Mouse (Mus musculus) forebrain, embryonic 12.5 days (tissue): ENCODE data around the gene Pdgfra. TPM values are rescaled to one million over a fixed set of nuclear protein-coding genes. Genes with fewer than 3 reads are reported as not detected.

ENCODE experiments used
- ATAC-seq: fragments of 200-750 bp; cut with Nextera tagmentation; 2 replicates; pipeline ENCODE4 v1.8.0; 2017; ENCODE audit warnings: moderate TSS enrichment; ENCODE audit not compliant: low FRiP score
- H3K27ac ChIP-seq: fragments of 300-500 bp; sonication (generic); 2 replicates; pipeline ENCODE4 v1.5.1; 2016; ENCODE audit warnings: mild to moderate bottlenecking
- H3K27me3 ChIP-seq: fragments of 300-500 bp; sonication (generic); 2 replicates; pipeline ENCODE4 v1.6.1; 2016; ENCODE audit warnings: mild to moderate bottlenecking
- H3K36me3 ChIP-seq: fragments of 300-500 bp; sonication (generic); replicated peaks from 2 replicates; pipeline ENCODE4 v1.6.1; 2016; ENCODE audit warnings: mild to moderate bottlenecking
- H3K4me1 ChIP-seq: fragments of 300-500 bp; sonication (generic); 2 replicates; pipeline ENCODE4 v1.6.1; 2016
- H3K4me2 ChIP-seq: fragments of 300-500 bp; sonication (generic); 2 replicates; pipeline ENCODE4 v1.6.1; 2016; ENCODE audit warnings: mild to moderate bottlenecking, moderate library complexity
- H3K4me3 ChIP-seq: fragments of 300-500 bp; sonication (generic); replicated peaks from 2 replicates; pipeline ENCODE4 v1.5.1; 2016; ENCODE audit warnings: mild to moderate bottlenecking
- H3K9ac ChIP-seq: fragments of 300-500 bp; sonication (generic); 2 replicates; pipeline ENCODE4 v1.6.1; 2016; ENCODE audit warnings: mild to moderate bottlenecking
- H3K9me3 ChIP-seq: fragments of 300-500 bp; sonication (generic); 2 replicates; pipeline ENCODE4 v1.6.1; 2016
- WGBS: fragments of 180-500 bp; shearing (Covaris S2); methylation state at CpG from one replicate; pipeline ENCODE4 v1.1.7; 2016; 5-methylcytosine and 5-hydroxymethylcytosine counted together
- polyA plus RNA-seq: library from polyadenylated mRNA; unstranded; fragments of >200 nt; fragmentation: Nextera tagmentation; extraction: Ambion mirVana; gene quantifications from 2 replicates; pipeline ENCODE4 v1.2.1, GENCODE M21; 2016

Gene Pdgfra
- polyA plus RNA-seq, 1 experiment from 2014 or later = 18.9 TPM

GRCm38 (mm10) chr5:75157038-75157437, 4.9 kb downstream of the Pdgfra start:
- Histone ChIP-seq H3K27me3 (peaks cover 74% of the 10 kb centered on the region), H3K27ac (no peak overlapping the region), H3K9me3 (no peaks in the 10 kb centered on the region), H3K36me3 (no peaks in the 10 kb centered on the region), H3K4me1 (peaks cover 42% of the 10 kb centered on the region), H3K9ac (peak overlapping the region; percentile 49), H3K4me3 (peak overlapping the region; percentile 47), H3K4me2 (peak overlapping the region; percentile 87)
- 0% methylated on average over 3 of the region's 3 CpGs for WGBS
- no peak for ATAC-seq

GRCm38 (mm10) chr5:75160530-75161170, 8.6 kb downstream of the Pdgfra start:
- H3K4me3 ChIP-seq = no peak overlapping the region
- H3K36me3 ChIP-seq = no peaks in the 10 kb centered on the region
- H3K9ac ChIP-seq = no peak overlapping the region
- H3K9me3 ChIP-seq = no peaks in the 10 kb centered on the region
- WGBS = 53% methylated on average over 12 of the region's 12 CpGs
- H3K27ac ChIP-seq = no peak overlapping the region
- peaks cover 14% of the 10 kb centered on the region; the same call in 1 of the 2 replicates for H3K4me1 ChIP-seq
- H3K27me3 ChIP-seq = peaks cover 50% of the 10 kb centered on the region
- no peak overlapping the region for H3K4me2 ChIP-seq
- ATAC-seq = no peak

- H3K4me1 ChIP-seq = peaks cover 6% of the 10 kb centered on the region; the same call in 1 of the 2 replicates
- H3K4me3 ChIP-seq = no peak overlapping the region
- peaks cover 42% of the 10 kb centered on the region for H3K27me3 ChIP-seq
- no peaks in the 10 kb centered on the region for H3K36me3 ChIP-seq
- H3K9ac ChIP-seq = no peak overlapping the region
- no peak overlapping the region for H3K4me2 ChIP-seq
- 87% methylated on average over 6 of the region's 6 CpGs for WGBS
- no peak overlapping the region for H3K27ac ChIP-seq
- no peak for ATAC-seq
- H3K9me3 ChIP-seq = no peaks in the 10 kb centered on the region
Observed at GRCm38 (mm10) chr5:75161586-75161985, 9.5 kb downstream of the Pdgfra start.

GRCm38 (mm10) chr5:75163289-75163951, 11.3 kb downstream of the Pdgfra start:
- 80% methylated on average over 23 of the region's 23 CpGs for WGBS
- no peak overlapping the region for H3K4me3 ChIP-seq
- no peak overlapping the region for H3K9ac ChIP-seq
- ATAC-seq = no peak
- H3K27me3 ChIP-seq = peaks cover 29% of the 10 kb centered on the region
- H3K4me1 ChIP-seq = 0 out of 2 replicates have a peak, but pooled peaks cover 4% of the 10 kb centered on the region
- H3K4me2 ChIP-seq = no peak overlapping the region
- no peaks in the 10 kb centered on the region for H3K36me3 ChIP-seq
- H3K27ac ChIP-seq = no peak overlapping the region
- no peaks in the 10 kb centered on the region for H3K9me3 ChIP-seq

- H3K27ac ChIP-seq = no peak overlapping the region
- no peaks in the 10 kb centered on the region for H3K36me3 ChIP-seq
- H3K4me1 ChIP-seq = 0 out of 2 replicates have a peak, but pooled peaks cover 4% of the 10 kb centered on the region
- H3K4me2 ChIP-seq = no peak overlapping the region
- WGBS = 83% methylated on average over 4 of the region's 4 CpGs
- no peak overlapping the region for H3K9ac ChIP-seq
- ATAC-seq = no peak
- no peak overlapping the region for H3K4me3 ChIP-seq
- no peaks in the 10 kb centered on the region for H3K9me3 ChIP-seq
- peaks cover 20% of the 10 kb centered on the region for H3K27me3 ChIP-seq
Observed at GRCm38 (mm10) chr5:75164688-75165087, 12.6 kb downstream of the Pdgfra start.

GRCm38 (mm10) chr5:75169837-75170236, 17.7 kb downstream of the Pdgfra start:
- WGBS = 57% methylated on average over 6 of the region's 6 CpGs
- Histone ChIP-seq H3K36me3 (no peaks in the 10 kb centered on the region; the same call in 1 of the 2 replicates), H3K9me3 (no peaks in the 10 kb centered on the region)

GRCm38 (mm10) chr5:75171859-75172258, 19.8 kb downstream of the Pdgfra start:
- no peaks in the 10 kb centered on the region for H3K27me3 ChIP-seq
- no peaks in the 10 kb centered on the region for H3K4me1 ChIP-seq
- H3K9me3 ChIP-seq = no peaks in the 10 kb centered on the region
- no peak for ATAC-seq
- no peaks in the 10 kb centered on the region; the same call in 1 of the 2 replicates for H3K36me3 ChIP-seq
- 76% methylated on average over 10 of the region's 10 CpGs for WGBS
- H3K27ac ChIP-seq = no peak overlapping the region
- no peak overlapping the region for H3K4me2 ChIP-seq
- H3K9ac ChIP-seq = no peak overlapping the region
- no peak overlapping the region for H3K4me3 ChIP-seq

More at GRCm38 (mm10) chr5:75169837-75170236, 17.7 kb downstream of the Pdgfra start:
- H3K4me1 ChIP-seq = no peaks in the 10 kb centered on the region
- no peak overlapping the region for H3K27ac ChIP-seq
- no peak overlapping the region for H3K4me3 ChIP-seq
- H3K4me2 ChIP-seq = no peak overlapping the region
- no peaks in the 10 kb centered on the region for H3K27me3 ChIP-seq
- no peak for ATAC-seq
- no peak overlapping the region for H3K9ac ChIP-seq

- 79% methylated on average over 10 of the region's 10 CpGs for WGBS
- Histone ChIP-seq H3K4me2 (no peak overlapping the region), H3K27ac (no peak overlapping the region), H3K36me3 (no peaks in the 10 kb centered on the region), H3K4me3 (no peak overlapping the region), H3K27me3 (no peaks in the 10 kb centered on the region), H3K9ac (no peak overlapping the region), H3K9me3 (no peaks in the 10 kb centered on the region), H3K4me1 (0 out of 2 replicates have a peak, but pooled peaks cover 4% of the 10 kb centered on the region)
- no peak for ATAC-seq
Observed at GRCm38 (mm10) chr5:75179249-75179648, 27.2 kb downstream of the Pdgfra start.

GRCm38 (mm10) chr5:75179726-75180290, 27.7 kb downstream of the Pdgfra start:
- Histone ChIP-seq H3K4me2 (no peak overlapping the region), H3K4me1 (0 out of 2 replicates have a peak, but pooled peaks cover 4% of the 10 kb centered on the region), H3K9me3 (no peaks in the 10 kb centered on the region), H3K36me3 (no peaks in the 10 kb centered on the region), H3K9ac (no peak overlapping the region), H3K4me3 (no peak overlapping the region), H3K27ac (no peak overlapping the region), H3K27me3 (no peaks in the 10 kb centered on the region)
- 72% methylated on average over 12 of the region's 12 CpGs for WGBS
- ATAC-seq = no peak

GRCm38 (mm10) chr5:75183653-75184052, 31.6 kb downstream of the Pdgfra start:
- 0 out of 2 replicates have a peak, but pooled peaks cover 4% of the 10 kb centered on the region for H3K4me1 ChIP-seq
- no peak overlapping the region for H3K4me2 ChIP-seq
- 0 out of 2 replicates have a peak, but pooled peaks cover 4% of the 10 kb centered on the region for H3K36me3 ChIP-seq
- WGBS = 83% methylated on average over 6 of the region's 6 CpGs
- H3K27ac ChIP-seq = no peak overlapping the region
- no peak overlapping the region for H3K4me3 ChIP-seq
- H3K9ac ChIP-seq = no peak overlapping the region
- H3K27me3 ChIP-seq = no peaks in the 10 kb centered on the region
- ATAC-seq = no peak
- H3K9me3 ChIP-seq = no peaks in the 10 kb centered on the region

GRCm38 (mm10) chr5:75184112-75184511, 32.0 kb downstream of the Pdgfra start:
- no peaks in the 10 kb centered on the region for H3K27me3 ChIP-seq
- H3K9ac ChIP-seq = no peak overlapping the region
- no peak for ATAC-seq
- no peak overlapping the region for H3K4me2 ChIP-seq
- no peak overlapping the region for H3K27ac ChIP-seq
- H3K36me3 ChIP-seq = 0 out of 2 replicates have a peak, but pooled peaks cover 4% of the 10 kb centered on the region
- WGBS = 92% methylated on average over 5 of the region's 5 CpGs
- H3K9me3 ChIP-seq = no peaks in the 10 kb centered on the region
- H3K4me1 ChIP-seq = 0 out of 2 replicates have a peak, but pooled peaks cover 3% of the 10 kb centered on the region
- no peak overlapping the region for H3K4me3 ChIP-seq

GRCm38 (mm10) chr5:75184693-75185235, 32.7 kb downstream of the Pdgfra start:
- WGBS = 90% methylated on average over 7 of the region's 7 CpGs
- H3K36me3 ChIP-seq = 0 out of 2 replicates have a peak, but pooled peaks cover 4% of the 10 kb centered on the region
- no peak for ATAC-seq

More at GRCm38 (mm10) chr5:75184693-75185235, 32.7 kb downstream of the Pdgfra start:
- Histone ChIP-seq H3K4me3 (no peak overlapping the region), H3K27ac (no peak overlapping the region), H3K9ac (no peak overlapping the region), H3K4me2 (no peak overlapping the region), H3K9me3 (no peaks in the 10 kb centered on the region), H3K4me1 (no peaks in the 10 kb centered on the region), H3K27me3 (no peaks in the 10 kb centered on the region)
